In the genomic region with DNA sequence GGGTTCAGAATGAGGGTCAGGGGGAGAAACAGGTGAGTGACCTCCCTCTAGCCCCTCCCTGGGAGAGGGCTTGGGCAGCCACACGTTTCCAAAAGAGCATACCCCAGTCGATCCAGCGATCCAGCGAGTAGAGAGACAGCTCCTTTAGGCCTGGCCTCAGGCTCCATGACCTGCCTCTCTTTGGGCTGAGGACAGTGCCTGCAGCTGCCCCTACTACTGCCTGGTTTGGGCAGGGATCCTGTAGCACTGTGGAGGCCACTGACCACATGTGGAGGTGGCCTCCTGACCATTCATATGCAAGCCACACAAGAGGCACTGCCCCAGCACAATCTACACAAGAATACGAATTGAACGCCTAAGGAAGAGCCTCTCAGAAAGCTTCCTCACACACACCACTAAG, we compare ENCODE assay signal across 2 mouse cellular contexts. TPM values are rescaled to one million over a fixed set of nuclear protein-coding genes. Genes with fewer than 3 reads are reported as not detected.
"Had no signal": no experiment of that assay in that cellular context is flagged by ENCODE, and none has a peak within 500 bp of the region (broad histone marks: within the 10 kb centered on the region; RNA-seq: fewer than 3 reads in every experiment).

No protein-coding gene starts in this region.

RNA-seq across cellular contexts. Expression of gene Palm2, which starts 21.7 kb away (rescaled TPM):
- total RNA-seq: hematopoietic stem cell, adult 5-6 weeks had no signal
- polyA plus RNA-seq: inflammation-experienced regulatory T-cells, adult 6 months had no signal
